Mouse (Mus musculus) hindlimb bud, embryonic 11.5 days (tissue): ENCODE data around the gene Atxn7l1.

ENCODE experiments used
- DNase-seq: peaks from one replicate; pipeline ENCODE4 v3.0.0-alpha.2; 2012; ENCODE audit warnings: low read depth, low spot score; ENCODE audit errors: extremely low spot score

The Atxn7l1 gene

GRCm38 (mm10) chr12:33181875-33182274 lies 34.4 kb downstream of the Atxn7l1 start:
- no peak for DNase-seq

GRCm38 (mm10) chr12:33182428-33183137 lies 35.1 kb downstream of the Atxn7l1 start:
- no peak for DNase-seq

- no peak for DNase-seq
Measured at GRCm38 (mm10) chr12:33183138-33183627, 35.7 kb downstream of the Atxn7l1 start.

GRCm38 (mm10) chr12:33184137-33184536 lies 36.6 kb downstream of the Atxn7l1 start:
- DNase-seq = no peak

GRCm38 (mm10) chr12:33185046-33185445 lies 37.6 kb downstream of the Atxn7l1 start:
- DNase-seq = no peak

GRCm38 (mm10) chr12:33186331-33186730 lies 38.8 kb downstream of the Atxn7l1 start:
- no peak for DNase-seq

- DNase-seq = no peak
Measured at GRCm38 (mm10) chr12:33190133-33190532, 42.6 kb downstream of the Atxn7l1 start.

GRCm38 (mm10) chr12:33190633-33191032 lies 43.1 kb downstream of the Atxn7l1 start:
- DNase-seq = no peak

- no peak for DNase-seq
Measured at GRCm38 (mm10) chr12:33193408-33193901, 46.0 kb downstream of the Atxn7l1 start.

GRCm38 (mm10) chr12:33195175-33195574 lies 47.7 kb downstream of the Atxn7l1 start:
- no peak for DNase-seq

GRCm38 (mm10) chr12:33197287-33197686 lies 49.8 kb downstream of the Atxn7l1 start:
- DNase-seq = no peak

- no peak for DNase-seq
Measured at GRCm38 (mm10) chr12:33197746-33198145, 50.3 kb downstream of the Atxn7l1 start.

GRCm38 (mm10) chr12:33201068-33201467 lies 53.6 kb downstream of the Atxn7l1 start:
- DNase-seq = no peak

- no peak for DNase-seq
Measured at GRCm38 (mm10) chr12:33201491-33202210, 54.2 kb downstream of the Atxn7l1 start.

GRCm38 (mm10) chr12:33205255-33205654 lies 57.8 kb downstream of the Atxn7l1 start:
- no peak for DNase-seq

GRCm38 (mm10) chr12:33206300-33206699 lies 58.8 kb downstream of the Atxn7l1 start:
- no peak for DNase-seq

GRCm38 (mm10) chr12:33210856-33211255 lies 63.4 kb downstream of the Atxn7l1 start:
- no peak for DNase-seq

GRCm38 (mm10) chr12:33218215-33218859 lies 70.8 kb downstream of the Atxn7l1 start:
- no peak for DNase-seq

GRCm38 (mm10) chr12:33219436-33219835 lies 71.9 kb downstream of the Atxn7l1 start:
- no peak for DNase-seq

GRCm38 (mm10) chr12:33220081-33220480 lies 72.6 kb downstream of the Atxn7l1 start:
- no peak for DNase-seq

- no peak for DNase-seq
Measured at GRCm38 (mm10) chr12:33220509-33221051, 73.1 kb downstream of the Atxn7l1 start.
